Mouse (Mus musculus): Measurements from ENCODE around the gene Gm21094.
"Not testable (repeated sequence)": the region's sequence is repeated elsewhere in the genome, so short reads cannot be mapped to it uniquely, and the experiment has no call there.

The Gm21094 gene

GRCm38 (mm10) chrY:32620343-32620742, at the start of gene Gm21094:
Gene Gm21094, minus strand, starts transcription at chrY:32620443.
- DNase-seq (ENCODE audit: low spot score): not testable (repeated sequence)
